Mouse (Mus musculus): ENCODE measurements around the gene Dnaja3. TPM values are rescaled to one million over a fixed set of nuclear protein-coding genes. Genes with fewer than 3 reads are reported as not detected.
"Not testable (repeated sequence)": the region's sequence is repeated elsewhere in the genome, so short reads cannot be mapped to it uniquely, and the experiment has no call there.

The Dnaja3 gene
- polyA plus RNA-seq, 1 experiment: 18.3 TPM

DNA sequence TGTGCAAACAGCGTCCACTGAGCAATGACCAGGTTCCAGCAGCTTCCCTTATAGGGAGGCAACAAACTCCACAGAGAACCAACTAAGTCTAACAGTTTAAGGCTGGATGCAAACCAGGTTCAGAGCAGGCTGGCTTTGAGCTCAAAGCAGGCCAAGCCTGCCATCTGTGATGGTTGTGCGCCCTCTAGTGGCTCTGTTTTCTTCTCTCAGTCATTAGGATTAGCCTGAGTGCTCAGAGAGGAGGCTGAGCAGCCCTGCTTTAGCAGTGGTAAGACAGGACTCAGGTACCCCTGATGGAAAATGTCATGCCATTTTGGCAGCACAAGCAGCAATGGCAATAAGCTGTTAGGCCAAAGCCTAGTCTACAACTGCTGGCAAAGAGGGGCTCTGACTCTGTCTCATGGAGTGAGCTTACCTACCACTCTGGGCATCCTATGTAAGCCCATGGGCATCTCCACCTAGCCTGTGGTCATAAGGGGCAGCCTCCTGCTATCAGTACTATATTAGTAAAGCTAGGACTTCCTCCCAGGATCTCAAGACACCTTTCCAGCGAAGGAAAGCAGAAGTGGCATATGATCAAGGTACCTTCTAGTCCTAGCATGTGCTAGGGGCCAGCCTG is 27.5 kb downstream of the Dnaja3 start:
- peak; percentile 85 for DNase-seq
- no peak for TF ChIP-seq POLR2A (IDR thresholded peaks at IDR 0.05; ENCODE audit: control insufficient read depth, extremely low read depth, insufficient read depth, low read length, poor library complexity)
- TF ChIP-seq CTCF (IDR thresholded peaks at IDR 0.05; ENCODE audit: borderline replicate concordance, control insufficient read depth, extremely low read depth, insufficient read depth, low read length, poor library complexity): peak; percentile 93; the same call in 1 of the 2 replicates
- Histone ChIP-seq H3K4me1 (replicated peaks; ENCODE audit: control insufficient read depth, insufficient read depth, low read length) (no peaks in the 10 kb centered on the region), H3K4me3 (ENCODE audit: control insufficient read depth, insufficient read depth, low read length) (no peak overlapping the region), H3K27ac (ENCODE audit: control insufficient read depth, insufficient read depth, low read length) (no peak overlapping the region), H3K27me3 (ENCODE audit: control insufficient read depth, insufficient read depth, low read length) (no peaks in the 10 kb centered on the region), H3K36me3 (ENCODE audit: control insufficient read depth, insufficient read depth, low read length) (peaks cover 72% of the 10 kb centered on the region)
- 55% methylated on average over 3 of the region's 3 CpGs for WGBS

DNA sequence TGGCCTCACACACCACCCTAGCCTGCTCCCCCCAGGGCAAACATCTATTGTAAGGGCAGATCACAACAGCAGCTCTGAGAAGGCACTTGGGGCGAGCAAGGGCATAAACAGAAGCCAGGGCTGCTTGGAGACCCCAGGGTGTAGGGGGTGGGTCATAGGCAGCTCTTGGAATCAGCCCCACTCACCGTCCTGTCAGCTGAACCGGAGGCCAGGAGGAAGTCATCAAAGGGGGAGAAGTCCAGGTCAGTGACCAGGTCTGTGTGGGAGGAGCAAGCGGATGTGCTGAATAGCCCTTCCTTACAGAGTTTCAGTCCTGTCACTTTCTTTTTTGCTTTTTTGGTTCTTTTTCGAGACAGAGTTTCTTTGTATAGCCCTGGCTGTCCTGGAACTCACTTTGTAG is 30.5 kb downstream of the Dnaja3 start:
- Histone ChIP-seq H3K27me3 (ENCODE audit: control insufficient read depth, insufficient read depth, low read length) (no peaks in the 10 kb centered on the region), H3K36me3 (ENCODE audit: control insufficient read depth, insufficient read depth, low read length) (peaks cover 49% of the 10 kb centered on the region), H3K27ac (ENCODE audit: control insufficient read depth, insufficient read depth, low read length) (no peak overlapping the region), H3K4me1 (replicated peaks; ENCODE audit: control insufficient read depth, insufficient read depth, low read length) (peaks cover 19% of the 10 kb centered on the region), H3K4me3 (ENCODE audit: control insufficient read depth, insufficient read depth, low read length) (no peak overlapping the region)
- no peak for DNase-seq
- WGBS: 96% methylated on average over 5 of the region's 5 CpGs
- no peak for TF ChIP-seq CTCF (IDR thresholded peaks at IDR 0.05; ENCODE audit: borderline replicate concordance, control insufficient read depth, extremely low read depth, insufficient read depth, low read length, poor library complexity)

DNA sequence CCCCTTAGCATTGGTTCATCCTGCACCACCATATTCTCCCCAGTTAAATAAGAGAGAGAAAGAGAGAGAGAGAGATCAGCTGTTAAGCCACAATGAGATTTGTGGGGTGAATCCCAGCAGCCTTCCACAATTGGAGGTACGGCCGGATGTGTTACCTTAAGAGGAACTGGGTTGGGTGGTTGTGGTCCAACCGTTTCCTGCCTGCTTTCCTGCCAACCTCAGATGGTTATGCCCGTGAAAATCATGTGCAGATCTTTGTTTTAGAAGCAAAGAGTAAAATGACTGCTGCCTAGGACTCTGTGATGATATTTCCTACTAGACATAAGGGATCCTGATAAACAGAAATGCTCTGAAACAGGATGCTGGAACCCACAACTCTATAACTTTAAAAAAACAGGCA is 34.3 kb downstream of the Dnaja3 start:
- Histone ChIP-seq H3K27me3 (ENCODE audit: control insufficient read depth, insufficient read depth, low read length) (no peaks in the 10 kb centered on the region), H3K4me1 (replicated peaks; ENCODE audit: control insufficient read depth, insufficient read depth, low read length) (peaks cover 48% of the 10 kb centered on the region), H3K4me3 (ENCODE audit: control insufficient read depth, insufficient read depth, low read length) (no peak overlapping the region), H3K27ac (ENCODE audit: control insufficient read depth, insufficient read depth, low read length) (peak overlapping the region; percentile 95), H3K36me3 (ENCODE audit: control insufficient read depth, insufficient read depth, low read length) (peaks cover 29% of the 10 kb centered on the region)
- peak; percentile 78 for DNase-seq
- TF ChIP-seq CTCF (IDR thresholded peaks at IDR 0.05; ENCODE audit: borderline replicate concordance, control insufficient read depth, extremely low read depth, insufficient read depth, low read length, poor library complexity): no peak
- TF ChIP-seq POLR2A (IDR thresholded peaks at IDR 0.05; ENCODE audit: control insufficient read depth, extremely low read depth, insufficient read depth, low read length, poor library complexity): no peak
- under 1% methylated on average over 4 of the region's 4 CpGs for WGBS

DNA sequence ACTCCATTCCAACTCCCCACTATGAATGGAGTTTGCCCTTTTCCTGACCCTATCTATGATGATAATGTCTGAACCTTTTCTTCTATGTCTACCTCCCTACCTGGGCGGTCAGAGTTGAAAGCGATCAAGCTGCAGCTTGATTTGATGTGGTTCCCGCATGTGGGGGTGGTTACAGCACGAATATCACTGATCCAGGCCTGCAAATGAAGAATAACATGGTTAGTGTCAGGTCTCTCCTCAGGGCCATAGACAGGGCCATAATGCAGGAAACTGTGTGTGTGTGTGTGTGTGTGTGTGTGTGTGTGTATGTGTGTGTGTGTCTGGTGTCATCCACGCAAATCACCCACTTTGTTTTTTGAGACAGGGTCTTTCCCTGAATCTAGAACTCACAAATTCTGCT is 37.0 kb downstream of the Dnaja3 start:
- no peak overlapping the region for H3K4me3 ChIP-seq (ENCODE audit: control insufficient read depth, insufficient read depth, low read length)
- no peak overlapping the region for H3K27ac ChIP-seq (ENCODE audit: control insufficient read depth, insufficient read depth, low read length)
- H3K4me1 ChIP-seq (replicated peaks; ENCODE audit: control insufficient read depth, insufficient read depth, low read length): peaks cover 48% of the 10 kb centered on the region
- H3K27me3 ChIP-seq (ENCODE audit: control insufficient read depth, insufficient read depth, low read length): no peaks in the 10 kb centered on the region
- TF ChIP-seq POLR2A (IDR thresholded peaks at IDR 0.05; ENCODE audit: control insufficient read depth, extremely low read depth, insufficient read depth, low read length, poor library complexity) (no peak), CTCF (IDR thresholded peaks at IDR 0.05; ENCODE audit: borderline replicate concordance, control insufficient read depth, extremely low read depth, insufficient read depth, low read length, poor library complexity) (no peak)
- peaks cover 18% of the 10 kb centered on the region for H3K36me3 ChIP-seq (ENCODE audit: control insufficient read depth, insufficient read depth, low read length)
- WGBS: 59% methylated on average over 5 of the region's 5 CpGs
- no peak for DNase-seq

DNA sequence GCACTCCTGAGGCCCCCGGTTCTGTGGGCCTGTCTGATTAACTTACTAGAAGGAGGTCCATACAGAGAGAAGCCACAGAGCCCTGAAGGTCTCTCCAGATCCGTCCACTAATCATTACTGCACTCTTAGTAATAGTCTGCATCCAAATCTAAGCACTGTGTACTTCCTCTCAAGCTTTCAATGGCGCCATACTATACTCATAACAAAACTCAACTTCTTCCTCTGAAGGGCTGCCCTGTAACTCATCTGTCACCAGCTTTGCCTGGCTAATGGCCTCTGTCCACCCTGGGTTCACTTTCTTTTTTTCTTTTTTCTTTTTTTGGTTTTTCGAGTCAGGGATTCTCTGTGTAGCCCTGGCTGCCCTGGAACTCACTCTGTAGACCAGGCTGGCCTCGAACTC is 38.3 kb downstream of the Dnaja3 start:
- Histone ChIP-seq H3K27me3 (ENCODE audit: control insufficient read depth, insufficient read depth, low read length) (no peaks in the 10 kb centered on the region), H3K4me1 (replicated peaks; ENCODE audit: control insufficient read depth, insufficient read depth, low read length) (peaks cover 46% of the 10 kb centered on the region), H3K4me3 (ENCODE audit: control insufficient read depth, insufficient read depth, low read length) (0 out of 2 replicates have a peak overlapping the region, but pooled peaks have one; percentile 1), H3K27ac (ENCODE audit: control insufficient read depth, insufficient read depth, low read length) (no peak overlapping the region), H3K36me3 (ENCODE audit: control insufficient read depth, insufficient read depth, low read length) (peaks cover 13% of the 10 kb centered on the region)
- DNase-seq: no peak
- WGBS: 33% methylated on average over 5 of the region's 5 CpGs
- TF ChIP-seq CTCF (IDR thresholded peaks at IDR 0.05; ENCODE audit: borderline replicate concordance, control insufficient read depth, extremely low read depth, insufficient read depth, low read length, poor library complexity) (no peak), POLR2A (IDR thresholded peaks at IDR 0.05; ENCODE audit: control insufficient read depth, extremely low read depth, insufficient read depth, low read length, poor library complexity) (no peak)

DNA sequence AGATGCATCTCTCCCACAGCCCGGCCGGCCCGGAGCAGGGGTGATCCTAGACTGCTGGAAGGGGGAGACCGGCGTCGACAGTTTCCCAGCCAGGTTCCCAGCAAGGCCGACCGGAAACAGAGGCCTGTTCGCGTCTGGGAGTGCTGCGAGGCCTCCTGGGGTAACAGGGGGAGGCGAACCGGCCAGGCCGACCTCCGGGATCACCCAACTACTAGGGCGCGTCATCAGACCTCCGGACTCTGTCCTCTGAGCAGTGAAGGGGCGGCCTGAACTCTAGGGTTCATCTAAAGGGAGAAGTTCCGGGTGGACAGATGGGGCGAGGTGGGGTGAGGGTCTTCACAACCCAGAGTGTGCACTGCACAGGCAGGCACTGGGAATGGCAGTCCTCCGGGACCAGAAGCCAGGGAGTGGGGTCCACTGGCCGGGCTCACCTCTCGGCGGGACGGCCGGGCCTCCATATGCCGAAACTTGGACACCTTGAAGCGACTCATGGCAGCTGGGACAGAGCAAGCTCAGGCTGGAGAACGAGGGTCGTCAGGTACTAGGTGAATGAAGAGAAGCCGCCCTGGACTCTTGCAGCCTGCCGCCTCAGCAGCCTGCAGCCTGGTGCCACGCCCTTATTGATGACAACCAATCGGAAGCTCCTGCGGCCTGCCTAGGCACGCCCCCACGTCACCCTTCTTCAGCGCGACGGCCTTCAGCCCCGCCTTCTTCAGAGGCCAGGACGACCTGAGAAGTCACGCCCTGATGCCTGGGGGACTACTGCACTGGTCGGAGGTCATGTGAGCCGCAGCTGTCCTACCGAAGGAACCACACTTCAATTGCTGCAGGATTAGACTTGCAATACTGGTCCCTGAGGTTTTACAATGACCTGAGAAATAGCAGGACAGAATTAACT is 39.6 kb downstream of the Dnaja3 start, which contains the start of gene Coro7:
Gene Coro7, minus strand, starts transcription at position 657 of the 898 bp plus-strand sequence.
- whole genome bisulfite sequencing: 0% methylated on average over 47 of the region's 47 CpGs
- Histone ChIP-seq H3K4me3 (ENCODE audit: control insufficient read depth, insufficient read depth, low read length) (peak within 1 kb of the TSS; percentile 70), H3K36me3 (ENCODE audit: control insufficient read depth, insufficient read depth, low read length) (peaks cover 13% of the 10 kb centered on the region), H3K27me3 (ENCODE audit: control insufficient read depth, insufficient read depth, low read length) (no peaks in the 10 kb centered on the region), H3K27ac (ENCODE audit: control insufficient read depth, insufficient read depth, low read length) (peak within 1 kb of the TSS; percentile 23), H3K4me1 (replicated peaks; ENCODE audit: control insufficient read depth, insufficient read depth, low read length) (peaks cover 39% of the 10 kb centered on the region)
- DNase-seq: peak; percentile 94
- TF ChIP-seq POLR2A (IDR thresholded peaks at IDR 0.05; ENCODE audit: control insufficient read depth, extremely low read depth, insufficient read depth, low read length, poor library complexity): peak; percentile 84
- TF ChIP-seq CTCF (IDR thresholded peaks at IDR 0.05; ENCODE audit: borderline replicate concordance, control insufficient read depth, extremely low read depth, insufficient read depth, low read length, poor library complexity): 0 out of 2 replicates have a peak, but pooled peaks have one; percentile 15

DNA sequence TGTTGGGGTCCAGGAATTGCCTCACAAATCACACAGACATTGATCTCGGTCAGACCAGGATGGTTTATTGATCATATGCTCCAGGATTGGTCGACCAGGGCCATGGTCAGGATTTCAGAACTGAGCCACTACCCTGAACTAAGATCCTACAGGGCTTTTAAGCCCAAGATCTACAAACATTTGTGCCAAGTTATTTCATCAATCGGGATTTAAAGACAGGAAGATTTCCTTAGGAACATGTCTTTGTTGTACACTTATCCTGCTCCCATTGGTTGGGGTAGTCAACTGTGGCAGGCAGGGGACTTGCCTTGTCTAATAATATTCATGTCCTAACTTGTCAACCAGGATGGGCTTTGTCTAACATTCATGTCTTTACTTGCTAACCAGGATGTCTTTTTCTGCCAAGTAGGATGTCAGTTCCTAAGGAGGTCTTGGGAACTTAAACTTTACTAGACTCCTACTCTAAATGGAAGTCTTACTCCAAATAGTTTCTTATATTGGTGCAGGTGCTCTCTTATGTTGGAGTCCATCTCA is 41.2 kb downstream of the Dnaja3 start:
- not testable (repeated sequence) for DNase-seq; H3K4me3 ChIP-seq (ENCODE audit: control insufficient read depth, insufficient read depth, low read length); H3K27ac ChIP-seq (ENCODE audit: control insufficient read depth, insufficient read depth, low read length); H3K27me3 ChIP-seq (ENCODE audit: control insufficient read depth, insufficient read depth, low read length); H3K36me3 ChIP-seq (ENCODE audit: control insufficient read depth, insufficient read depth, low read length)
- H3K4me1 ChIP-seq (replicated peaks; ENCODE audit: control insufficient read depth, insufficient read depth, low read length): peaks cover 26% of the 10 kb centered on the region
- WGBS: 92% methylated on average over 3 of the region's 3 CpGs

Measured in thymus, adult 2 months (tissue).